Mouse (Mus musculus): ENCODE results near the gene Rbbp8nl.

DNA sequence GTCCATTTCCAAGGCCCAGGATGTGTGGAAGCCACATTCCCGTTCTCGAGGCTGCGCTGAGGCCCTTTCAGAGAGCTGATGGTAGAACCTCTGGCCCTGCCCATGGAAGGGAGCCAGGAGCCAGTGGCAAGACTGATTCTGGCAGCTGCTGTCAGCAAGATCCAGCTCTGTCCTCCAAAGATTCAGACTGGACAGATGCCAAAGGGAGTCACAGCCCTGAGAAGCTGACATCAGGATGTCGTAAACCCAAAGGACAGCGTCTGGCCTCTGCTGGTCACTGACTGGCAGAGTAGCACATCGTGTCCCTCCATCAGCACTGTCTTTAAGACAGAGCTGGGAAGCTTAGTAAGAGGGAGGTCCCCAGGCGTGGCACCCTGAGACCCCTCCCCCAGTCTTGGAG lies 61.1 kb downstream of the Rbbp8nl start:
- TF ChIP-seq CTCF (IDR thresholded peaks at IDR 0.05): peak; percentile 16; the same call in 1 of the 2 replicates
- TF ChIP-seq EP300 (IDR thresholded peaks at IDR 0.05; ENCODE audit: insufficient read depth, low read depth, low read length): no peak
- TF ChIP-seq POLR2A (IDR thresholded peaks at IDR 0.05; ENCODE audit: insufficient read depth, low read depth, low read length): no peak
